Mouse (Mus musculus) lung, embryonic 14.5 days (tissue): Measurements from ENCODE around the gene Nup205. TPM values are rescaled to one million over a fixed set of nuclear protein-coding genes. Genes with fewer than 3 reads are reported as not detected.
A peak's percentile ranks its signal among the peaks of the same experiment; 100 is the strongest.
"Not testable (repeated sequence)": the region's sequence is repeated elsewhere in the genome, so short reads cannot be mapped to it uniquely, and the experiment has no call there.

Experiments used
- ATAC-seq: fragments of 200-750 bp; cut with Nextera tagmentation; 2 replicates; pipeline ENCODE4 v1.8.0; 2017; ENCODE audit warnings: mild to moderate bottlenecking, moderate TSS enrichment, moderate library complexity; ENCODE audit not compliant: insufficient read depth
- DNase-seq: peaks from one replicate; pipeline ENCODE4 v3.0.0-alpha.2; 2015
- H3K27ac ChIP-seq: fragments of 300-500 bp; sonication (generic); 2 replicates; pipeline ENCODE4 v1.5.1; 2014; ENCODE audit warnings: low read depth, mild to moderate bottlenecking, moderate library complexity
- H3K27me3 ChIP-seq: fragments of 300-500 bp; sonication (generic); 2 replicates; pipeline ENCODE4 v1.6.1; 2014; ENCODE audit warnings: low read length, control low read depth; ENCODE audit not compliant: insufficient read depth
- H3K36me3 ChIP-seq: fragments of 300-500 bp; sonication (generic); 2 replicates; pipeline ENCODE4 v1.6.1; 2014; ENCODE audit warnings: control low read depth; ENCODE audit not compliant: insufficient read depth
- H3K4me1 ChIP-seq: fragments of 300-500 bp; sonication (generic); 2 replicates; pipeline ENCODE4 v1.6.1; 2014; ENCODE audit warnings: antibody characterized with exemption, control low read depth; ENCODE audit not compliant: insufficient read depth
- H3K4me2 ChIP-seq: fragments of 300-500 bp; sonication (generic); 2 replicates; pipeline ENCODE4 v1.6.1; 2014; ENCODE audit warnings: mild to moderate bottlenecking
- H3K4me3 ChIP-seq: fragments of 300-500 bp; sonication (generic); 2 replicates; pipeline ENCODE4 v1.5.1; 2014; ENCODE audit warnings: low read depth, low read length
- H3K9ac ChIP-seq: fragments of 300-500 bp; sonication (generic); 2 replicates; pipeline ENCODE4 v1.6.1; 2014
- H3K9me3 ChIP-seq: fragments of 300-500 bp; sonication (generic); 2 replicates; pipeline ENCODE4 v1.6.1; 2016; ENCODE audit warnings: low read depth, low read length, control low read depth
- CTCF ChIP-seq: IDR thresholded peaks from 2 replicates; pipeline ENCODE4 v1.5.1; 2016; ENCODE audit warnings: antibody characterized with exemption, low read depth
- WGBS: fragments of 180-500 bp; shearing (Covaris S2); extraction: QIAGEN DNeasy Blood & Tissue Kit; methylation state at CpG from one replicate; pipeline ENCODE4 v1.1.7; 2014; 5-methylcytosine and 5-hydroxymethylcytosine counted together
- polyA plus RNA-seq: library from polyadenylated mRNA; unstranded; fragments of >200 nt; fragmentation: Nextera tagmentation; extraction: Ambion mirVana; gene quantifications from 2 replicates; pipeline ENCODE4 v1.2.1, GENCODE M21; 2014

The Nup205 gene
- polyA plus RNA-seq, 1 experiment from 2014 or later = 65.3 TPM

DNA sequence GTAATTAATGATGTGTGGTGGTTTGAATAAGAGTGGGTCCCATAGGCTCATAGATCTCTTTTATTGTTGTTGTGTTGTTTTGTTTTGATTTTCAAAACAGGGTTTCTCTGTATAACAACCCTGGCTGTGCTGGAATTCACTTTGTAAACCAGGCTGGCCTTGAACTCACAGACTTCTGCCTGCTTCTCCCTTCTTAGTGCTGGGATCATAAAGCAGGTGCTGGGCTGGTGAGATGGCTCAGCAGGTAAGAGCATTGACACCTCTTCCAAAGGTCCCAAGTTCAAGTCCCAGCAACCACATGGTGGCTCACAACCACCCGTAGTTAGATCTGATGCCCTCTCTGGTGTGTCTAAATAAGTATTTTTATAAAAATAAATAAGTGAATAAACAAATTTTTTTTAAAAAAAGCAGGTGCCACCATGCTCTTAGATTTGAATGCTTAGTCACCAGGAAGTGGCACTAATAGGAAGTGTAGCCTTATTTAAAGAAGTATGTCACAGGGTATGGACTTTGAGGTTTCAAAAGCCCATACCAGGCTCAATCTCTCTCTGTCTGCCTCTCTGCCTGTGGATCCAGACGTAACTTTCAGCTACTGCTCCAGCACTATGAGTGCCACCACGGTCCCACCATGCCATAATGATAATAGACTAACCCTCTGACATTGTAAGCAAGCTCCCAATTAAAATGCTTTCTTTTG lies 29.3 kb upstream of the Nup205 start:
- Histone ChIP-seq H3K9me3 (no peaks in the 10 kb centered on the region; the same call in 1 of the 2 replicates), H3K36me3 (no peaks in the 10 kb centered on the region), H3K9ac (no peak overlapping the region), H3K27ac (no peak overlapping the region), H3K4me3 (no peak overlapping the region), H3K27me3 (no peaks in the 10 kb centered on the region), H3K4me1 (no peaks in the 10 kb centered on the region), H3K4me2 (no peak overlapping the region)
- no peak for ATAC-seq
- 67% methylated on average over 3 of the region's 3 CpGs for WGBS
- DNase-seq = no peak
- TF ChIP-seq CTCF = no peak

DNA sequence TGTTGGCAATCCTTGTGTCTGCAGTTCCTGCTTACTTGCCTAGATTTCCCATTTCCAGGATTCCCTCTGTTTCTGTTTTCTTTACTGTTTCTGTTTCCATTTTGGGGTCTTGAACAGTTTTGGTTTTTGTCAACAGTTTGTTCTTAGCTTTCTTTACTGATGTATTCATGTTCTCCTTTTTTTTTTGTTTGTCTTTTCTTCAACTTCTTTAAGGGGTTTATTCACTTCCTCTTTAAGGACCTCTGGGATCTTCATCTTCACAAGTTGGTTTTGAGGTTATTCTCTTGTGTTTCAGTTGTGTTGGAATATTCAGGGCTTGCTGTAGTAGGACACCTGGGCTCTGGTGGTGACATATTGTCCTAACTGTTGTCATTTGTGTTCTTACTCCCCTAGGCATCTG lies 22.7 kb upstream of the Nup205 start:
- DNase-seq (no peak), ATAC-seq (no peak)
- H3K27ac ChIP-seq = no peak overlapping the region
- no peaks in the 10 kb centered on the region for H3K36me3 ChIP-seq
- H3K4me2 ChIP-seq = no peak overlapping the region
- H3K9ac ChIP-seq = no peak overlapping the region
- TF ChIP-seq CTCF = no peak
- H3K4me1 ChIP-seq = no peaks in the 10 kb centered on the region
- H3K27me3 ChIP-seq = no peaks in the 10 kb centered on the region
- no peak overlapping the region for H3K4me3 ChIP-seq
- no peaks in the 10 kb centered on the region for H3K9me3 ChIP-seq

DNA sequence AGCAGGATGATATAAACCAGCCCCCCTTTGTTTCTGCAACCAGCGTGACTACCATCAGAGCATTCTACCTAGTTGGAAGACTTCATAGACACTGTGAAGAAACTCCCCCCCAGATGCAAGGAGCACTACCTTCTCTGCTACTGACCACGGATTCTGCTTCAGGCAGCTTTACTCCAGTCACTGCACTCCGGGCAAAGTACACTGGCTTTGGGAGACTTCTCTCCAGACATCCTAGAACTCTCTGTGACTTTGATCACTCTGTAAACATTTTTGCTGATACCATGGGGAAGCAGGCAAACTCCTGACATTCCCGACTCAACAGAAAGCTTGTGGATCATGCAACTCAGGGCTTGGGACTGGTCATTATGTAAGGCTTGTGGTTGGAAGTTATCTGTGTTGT lies 8.0 kb upstream of the Nup205 start:
- H3K9ac ChIP-seq = no peak overlapping the region
- H3K27ac ChIP-seq = no peak overlapping the region
- no peaks in the 10 kb centered on the region for H3K4me1 ChIP-seq
- H3K36me3 ChIP-seq = no peaks in the 10 kb centered on the region
- no peaks in the 10 kb centered on the region for H3K27me3 ChIP-seq
- no peak overlapping the region for H3K4me2 ChIP-seq
- 51% methylated on average over 4 of the region's 4 CpGs for WGBS
- TF ChIP-seq CTCF = no peak
- H3K9me3 ChIP-seq = no peaks in the 10 kb centered on the region
- no peak for DNase-seq
- no peak overlapping the region for H3K4me3 ChIP-seq
- ATAC-seq = no peak

DNA sequence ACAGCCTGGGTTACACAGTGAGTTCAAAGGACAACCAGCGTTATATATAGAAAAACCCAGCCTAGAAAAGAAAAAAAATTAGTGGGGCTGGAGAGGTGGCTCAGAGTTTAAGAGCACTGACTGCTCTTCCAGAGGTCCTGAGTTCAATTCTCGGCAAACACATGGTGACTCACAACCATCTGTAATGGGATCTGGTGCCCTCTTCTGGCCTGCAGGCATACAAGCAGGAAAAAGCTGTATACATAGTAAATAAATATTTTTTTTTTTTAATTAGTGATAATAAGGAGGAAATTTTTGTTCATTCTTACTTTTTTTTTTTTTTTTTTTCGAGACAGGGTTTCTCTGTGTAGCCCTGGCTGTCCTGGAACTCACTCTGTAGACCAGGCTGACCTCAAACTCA lies 5.2 kb upstream of the Nup205 start:
- not testable (repeated sequence) for H3K36me3 ChIP-seq, H3K4me1 ChIP-seq, DNase-seq, H3K4me2 ChIP-seq, H3K27me3 ChIP-seq, H3K4me3 ChIP-seq, H3K27ac ChIP-seq, H3K9ac ChIP-seq, ATAC-seq, H3K9me3 ChIP-seq
- WGBS = 50% methylated on average over 3 of the region's 3 CpGs

DNA sequence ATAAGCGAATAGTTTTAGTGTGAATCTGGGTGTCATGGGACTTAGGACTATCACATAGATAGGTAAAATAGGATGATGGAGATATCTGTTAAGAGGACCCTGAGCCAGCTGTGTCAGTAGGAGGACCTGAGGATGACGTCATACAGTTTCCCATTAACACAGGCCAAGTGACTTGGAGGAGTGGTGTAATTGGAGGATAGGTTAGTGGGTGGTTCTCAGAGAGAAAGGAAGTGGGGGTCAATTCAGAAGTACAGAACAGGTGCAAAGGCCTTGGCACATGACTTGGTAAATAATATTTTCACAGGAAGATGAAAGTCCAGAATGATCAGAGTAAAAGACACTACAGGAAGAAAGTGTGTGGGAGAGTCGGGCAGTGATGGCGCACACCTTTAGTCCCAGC lies 4.0 kb upstream of the Nup205 start:
- no peak overlapping the region for H3K4me2 ChIP-seq
- 81% methylated on average over 4 of the region's 4 CpGs for WGBS

DNA sequence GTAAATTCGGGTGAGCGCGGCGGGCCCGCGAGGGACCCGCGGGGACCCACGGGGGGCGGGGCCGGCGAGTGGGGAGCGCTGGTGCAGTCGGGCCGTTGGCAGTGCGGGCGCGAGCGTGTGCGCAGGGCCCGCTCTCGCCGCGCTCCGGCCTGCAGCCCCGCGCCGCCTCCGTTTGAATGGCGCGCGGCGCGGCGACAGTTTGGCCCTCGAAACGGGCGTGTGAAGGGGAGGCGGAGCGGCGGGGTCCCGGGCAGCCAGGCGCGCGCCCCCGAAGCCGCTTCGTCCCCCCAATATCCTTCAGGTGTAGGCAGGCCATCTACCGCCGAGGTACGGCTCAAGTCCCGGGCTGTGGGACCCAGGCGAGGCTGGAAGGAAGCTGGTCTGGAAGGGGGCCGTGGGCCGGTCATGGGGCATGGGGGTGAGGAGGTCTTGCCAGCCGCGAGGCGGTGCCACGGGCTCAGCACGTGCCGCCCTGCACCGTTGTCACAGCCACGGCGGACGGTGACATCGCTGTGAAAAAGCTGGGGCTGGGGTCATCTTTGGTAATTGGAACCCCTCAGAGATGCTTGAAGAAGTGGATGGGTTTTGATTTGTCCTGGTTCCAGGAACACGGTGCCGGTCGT lies 540 bp downstream of the Nup205 start:
- H3K36me3 ChIP-seq = no peaks in the 10 kb centered on the region
- peak overlapping the region; percentile 91 for H3K4me3 ChIP-seq
- peak overlapping the region; percentile 96 for H3K9ac ChIP-seq
- DNase-seq = peak; percentile 53
- no peaks in the 10 kb centered on the region for H3K9me3 ChIP-seq
- WGBS = under 1% methylated on average over 67 of the region's 69 CpGs
- peak; percentile 78 for ATAC-seq
- no peaks in the 10 kb centered on the region for H3K27me3 ChIP-seq
- no peaks in the 10 kb centered on the region for H3K4me1 ChIP-seq
- TF ChIP-seq CTCF = no peak
- peak overlapping the region; percentile 95 for H3K27ac ChIP-seq
- peak overlapping the region; percentile 71 for H3K4me2 ChIP-seq

More for the DNA sequence above, 4.0 kb upstream of the Nup205 start:
- H3K9me3 ChIP-seq = no peaks in the 10 kb centered on the region
- H3K27ac ChIP-seq = no peak overlapping the region
- no peak overlapping the region for H3K4me3 ChIP-seq
- DNase-seq = no peak
- no peaks in the 10 kb centered on the region for H3K4me1 ChIP-seq
- H3K36me3 ChIP-seq = no peaks in the 10 kb centered on the region
- H3K27me3 ChIP-seq = no peaks in the 10 kb centered on the region
- ATAC-seq = no peak
- H3K9ac ChIP-seq = no peak overlapping the region
- TF ChIP-seq CTCF = no peak

DNA sequence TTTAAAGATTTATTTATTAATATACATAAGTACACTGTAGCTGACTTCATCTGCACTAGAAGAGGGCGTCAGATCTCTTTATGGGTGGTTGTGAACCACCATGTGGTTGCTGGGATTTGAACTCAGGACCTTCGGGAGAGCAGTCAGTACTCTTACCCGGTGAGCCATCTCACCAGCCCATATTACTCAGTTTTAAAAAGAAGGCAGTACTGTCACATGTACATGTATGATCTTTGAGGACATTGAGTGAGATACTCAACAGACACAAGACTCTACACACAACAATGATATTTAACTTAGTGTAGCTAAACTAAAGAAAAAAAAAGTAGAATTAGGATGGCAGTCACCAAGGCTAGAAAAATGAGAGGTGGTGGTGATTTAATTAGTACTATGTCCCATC lies 2.1 kb downstream of the Nup205 start:
- H3K4me3 ChIP-seq, H3K36me3 ChIP-seq: not testable (repeated sequence)

More for the DNA sequence above, 2.1 kb downstream of the Nup205 start:
- H3K4me1 ChIP-seq, H3K9ac ChIP-seq, H3K9me3 ChIP-seq, H3K27ac ChIP-seq, H3K27me3 ChIP-seq, DNase-seq, H3K4me2 ChIP-seq, ATAC-seq: not testable (repeated sequence)
- 95% methylated on average over 3 of the region's 3 CpGs for WGBS
